In genomic region chr14:43983454-43983853, GRCm38 (mm10) we compare ENCODE assay signal across 15 mouse cellular contexts. TPM values are rescaled to one million over a fixed set of nuclear protein-coding genes. Genes with fewer than 3 reads are reported as not detected.
"Had no signal": no experiment of that assay in that cellular context is flagged by ENCODE, and none has a peak within 500 bp of the region (broad histone marks: within the 10 kb centered on the region; RNA-seq: fewer than 3 reads in every experiment).

No protein-coding gene starts in this region.

- H3K4me2 ChIP-seq: liver, embryonic 11.5 days; liver, embryonic 15.5 days; neural tube, embryonic 12.5 days had no signal

- H3K27ac ChIP-seq: kidney, postnatal 0 days; layer of hippocampus, adult 2 months; limb, embryonic 10.5 days; liver, embryonic 15.5 days; neural tube, embryonic 12.5 days; stomach, postnatal 0 days had no signal

- H3K36me3 ChIP-seq: limb, embryonic 10.5 days; liver, embryonic 15.5 days; neural tube, embryonic 12.5 days had no signal

- H3K4me1 ChIP-seq: limb, embryonic 10.5 days; neural tube, embryonic 12.5 days had no signal

- H3K27me3 ChIP-seq: liver, embryonic 15.5 days; neural tube, embryonic 12.5 days had no signal

- H3K4me3 ChIP-seq: layer of hippocampus, adult 2 months; limb, embryonic 10.5 days; liver, embryonic 15.5 days; neural tube, embryonic 12.5 days had no signal

- H3K9me3 ChIP-seq: limb, embryonic 10.5 days; liver, embryonic 15.5 days; neural tube, embryonic 12.5 days had no signal

- H3K9ac ChIP-seq: liver, embryonic 15.5 days; neural tube, embryonic 12.5 days had no signal

RNA-seq across cellular contexts. Expression of gene Ang6, which starts 18.6 kb away (rescaled TPM):
- total RNA-seq: layer of hippocampus, adult 2 months; layer of hippocampus, postnatal 10 days; megakaryocyte progenitor cell, adult 5-6 weeks; monocyte, adult 5-6 weeks; neutrophil, adult 5-6 weeks had no signal
- polyA plus RNA-seq: kidney, postnatal 0 days; limb, embryonic 10.5 days; limb, embryonic 14.5 days; liver, embryonic 11.5 days; liver, embryonic 15.5 days; lung, adult 2 months; lung, postnatal 0 days; midbrain, embryonic 14.5 days; neural tube, embryonic 12.5 days; stomach, postnatal 0 days had no signal

RNA-seq across cellular contexts. Expression of gene Ang5, which starts 26.6 kb away (rescaled TPM):
- total RNA-seq: layer of hippocampus, adult 2 months; layer of hippocampus, postnatal 10 days; megakaryocyte progenitor cell, adult 5-6 weeks; monocyte, adult 5-6 weeks; neutrophil, adult 5-6 weeks had no signal
- polyA plus RNA-seq: kidney, postnatal 0 days; limb, embryonic 10.5 days; limb, embryonic 14.5 days; liver, embryonic 11.5 days; liver, embryonic 15.5 days; lung, adult 2 months; lung, postnatal 0 days; midbrain, embryonic 14.5 days; neural tube, embryonic 12.5 days; stomach, postnatal 0 days had no signal

RNA-seq across cellular contexts. Expression of gene Gm8113, which starts 58.3 kb away (rescaled TPM):
- total RNA-seq: neutrophil, adult 5-6 weeks had no signal
